Mouse (Mus musculus) CD4-positive, CD25-positive, alpha-beta regulatory T cell, adult 2 months (primary cell): Measurements from ENCODE around the gene Ttpal.

Experiments
- DNase-seq: peaks from one replicate; pipeline ENCODE4 v3.0.0-alpha.2; 2012; ENCODE audit warnings: low read depth, low spot score

Ttpal gene

DNA sequence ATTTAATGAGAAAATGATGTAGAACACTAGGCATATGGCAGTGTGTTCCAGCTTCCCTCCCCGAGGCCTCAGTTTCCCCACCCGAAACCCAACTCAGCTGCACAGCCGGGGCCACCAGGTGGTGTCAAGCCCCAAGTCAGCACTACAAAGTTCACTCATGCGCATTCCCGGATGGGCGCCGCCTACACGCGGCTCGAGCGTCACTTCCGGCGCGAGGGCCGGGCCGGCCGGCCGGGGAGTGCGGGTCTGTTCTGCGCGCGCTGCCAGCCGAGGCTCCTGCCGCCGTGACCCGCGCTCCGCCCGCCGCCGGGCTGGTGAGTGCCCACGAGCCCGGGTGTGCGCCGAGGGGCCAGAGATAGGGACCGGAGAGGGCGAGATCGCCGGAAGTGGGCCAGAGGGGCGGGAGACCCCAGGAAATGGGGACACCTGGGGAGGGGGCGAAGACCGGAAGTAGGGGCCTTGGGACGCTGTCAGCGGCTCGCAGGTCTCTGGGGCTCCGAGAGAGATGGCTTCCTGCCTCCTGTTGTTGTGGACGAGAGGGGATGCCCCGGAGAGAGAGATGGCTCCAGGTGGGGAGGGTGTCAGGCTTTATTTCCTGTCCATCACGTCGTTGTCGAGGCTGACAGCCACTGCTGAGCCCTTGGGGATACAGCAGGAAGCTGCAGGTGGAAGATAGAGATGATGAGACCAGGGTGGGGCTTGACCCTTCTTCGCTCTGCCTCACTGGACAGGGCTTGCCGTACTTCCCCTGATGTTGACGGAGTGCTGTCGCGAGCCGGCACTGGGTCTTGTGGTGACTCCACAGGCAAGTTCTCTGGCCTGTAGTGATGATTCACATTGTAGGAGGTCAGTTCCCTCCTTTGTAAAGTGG lies at the start of gene Ttpal:
Gene Ttpal (plus strand): TSS at position 214 of the 871 bp plus-strand sequence.
- DNase-seq: peak; percentile 95

DNA sequence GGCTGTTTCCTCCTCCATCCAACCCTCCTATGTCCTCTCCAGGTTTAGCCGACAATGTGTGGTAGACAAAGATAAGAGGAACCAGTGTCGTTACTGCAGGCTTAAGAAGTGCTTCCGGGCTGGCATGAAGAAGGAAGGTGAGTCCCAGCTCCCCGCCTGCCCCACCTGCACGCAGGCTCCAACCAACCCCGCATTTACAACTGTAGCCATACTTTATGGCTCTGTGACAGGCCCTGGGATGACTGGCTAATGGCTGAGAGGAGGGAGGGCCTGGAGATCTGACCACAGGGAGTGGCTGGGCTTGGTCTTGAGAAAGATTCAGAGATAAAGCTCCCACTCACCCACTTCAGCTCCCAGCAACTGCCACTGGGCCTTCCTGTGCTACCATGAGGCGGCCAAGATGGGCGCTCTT lies 49.6 kb upstream of the Ttpal start:
- no peak for DNase-seq

DNA sequence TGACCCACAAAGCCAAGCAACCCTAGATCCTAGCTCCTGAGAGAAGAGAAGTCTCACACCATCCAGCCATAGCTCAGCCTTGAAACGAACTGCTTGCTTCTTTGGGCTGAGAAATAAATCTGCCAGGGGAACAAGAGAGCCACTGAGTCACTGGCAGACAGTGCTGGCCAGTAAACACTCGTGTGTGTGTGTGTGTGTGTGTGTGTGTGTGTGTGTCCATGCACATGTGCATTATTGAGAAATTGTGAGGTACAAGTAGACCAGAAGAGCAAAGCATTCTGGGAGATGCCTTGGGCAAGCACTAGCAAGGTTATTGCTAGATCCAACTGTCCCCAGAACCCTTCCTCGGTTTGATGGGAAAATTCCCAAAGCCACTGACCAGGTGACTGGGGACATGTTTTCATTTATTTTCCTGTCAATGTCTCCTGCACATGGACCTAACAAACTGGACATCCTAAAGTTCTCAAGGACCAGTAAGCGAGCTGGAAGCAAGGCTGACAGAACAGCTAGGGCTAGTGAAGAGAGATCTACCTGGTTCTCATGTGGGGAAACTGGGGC lies 47.6 kb upstream of the Ttpal start:
- no peak for DNase-seq

DNA sequence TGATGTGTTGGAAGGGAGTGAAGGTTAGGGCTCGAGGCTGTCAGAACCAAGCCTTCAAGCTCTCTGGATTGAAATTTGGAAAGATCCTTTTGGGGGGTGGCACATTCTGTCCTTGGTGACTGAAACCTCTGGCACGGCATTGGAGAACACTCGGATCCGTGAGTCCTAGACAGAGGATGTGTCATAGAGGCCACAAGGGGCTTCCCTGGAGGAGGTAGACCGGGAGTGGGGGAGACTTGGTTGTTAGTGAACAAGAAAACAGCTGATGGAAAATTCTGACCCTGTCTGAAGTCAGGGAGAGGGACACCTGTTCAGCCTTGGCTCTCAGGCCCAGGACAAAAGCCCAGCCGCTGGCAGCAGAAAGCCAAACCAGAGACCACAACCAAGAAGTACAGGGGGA lies 47.1 kb upstream of the Ttpal start:
- no peak for DNase-seq

DNA sequence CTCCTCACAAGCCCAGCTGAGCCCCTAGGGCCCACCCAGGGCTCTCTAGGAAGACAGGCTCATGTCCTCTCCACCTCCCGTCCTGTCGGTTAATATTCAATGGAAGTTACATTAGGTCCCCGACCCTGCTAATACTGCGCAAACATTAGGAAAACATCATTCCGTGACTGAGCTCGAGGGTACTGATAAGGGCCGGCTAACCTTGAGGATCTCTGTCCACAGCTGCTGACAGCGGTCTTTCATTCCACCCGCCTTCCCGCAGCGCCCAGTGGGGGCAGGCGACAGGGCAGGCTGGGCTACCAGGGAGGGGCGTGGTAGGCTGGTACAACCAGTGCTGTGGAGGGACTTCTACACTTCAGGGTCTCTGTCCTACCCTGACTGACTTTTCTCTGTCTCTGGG lies 46.7 kb upstream of the Ttpal start:
- DNase-seq: no peak

DNA sequence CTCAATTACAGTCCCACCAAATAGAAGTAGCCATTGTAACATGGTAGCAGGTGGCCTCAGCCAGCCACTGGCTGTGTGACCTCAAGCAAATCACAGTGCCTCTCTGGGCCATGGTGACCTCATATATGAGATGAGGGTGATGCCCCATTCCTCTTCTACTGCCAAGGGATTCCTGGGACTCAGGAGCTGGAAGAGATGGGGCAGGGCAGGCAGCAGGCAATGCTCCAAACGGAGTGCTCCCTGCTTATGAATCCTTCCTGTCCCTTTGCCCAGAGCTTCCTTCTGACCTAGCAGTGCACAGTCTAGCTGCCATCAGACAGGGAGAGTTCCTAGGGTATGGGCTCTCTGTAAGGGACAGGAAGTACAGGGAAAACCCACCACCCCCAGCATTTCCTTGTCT lies 43.6 kb upstream of the Ttpal start:
- no peak for DNase-seq

DNA sequence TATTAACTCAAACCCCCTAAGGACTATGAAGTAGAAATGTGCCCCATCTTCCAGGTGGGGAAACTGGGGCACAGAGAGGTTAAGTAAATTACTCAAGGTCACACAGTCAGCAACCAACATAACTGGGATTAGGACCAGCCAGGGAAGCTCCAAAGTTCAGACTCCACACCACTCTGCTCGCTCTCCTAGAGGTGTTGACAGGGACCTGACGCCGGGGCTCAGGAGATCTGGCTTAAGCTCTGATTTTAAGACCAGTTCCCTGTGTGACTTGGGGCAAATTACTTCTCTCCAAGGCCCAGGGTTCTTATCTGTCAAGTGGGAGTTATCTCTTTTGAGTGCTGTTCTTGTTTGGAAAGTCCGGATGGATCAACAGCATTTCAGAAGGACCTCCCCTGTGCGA lies 42.9 kb upstream of the Ttpal start:
- no peak for DNase-seq

DNA sequence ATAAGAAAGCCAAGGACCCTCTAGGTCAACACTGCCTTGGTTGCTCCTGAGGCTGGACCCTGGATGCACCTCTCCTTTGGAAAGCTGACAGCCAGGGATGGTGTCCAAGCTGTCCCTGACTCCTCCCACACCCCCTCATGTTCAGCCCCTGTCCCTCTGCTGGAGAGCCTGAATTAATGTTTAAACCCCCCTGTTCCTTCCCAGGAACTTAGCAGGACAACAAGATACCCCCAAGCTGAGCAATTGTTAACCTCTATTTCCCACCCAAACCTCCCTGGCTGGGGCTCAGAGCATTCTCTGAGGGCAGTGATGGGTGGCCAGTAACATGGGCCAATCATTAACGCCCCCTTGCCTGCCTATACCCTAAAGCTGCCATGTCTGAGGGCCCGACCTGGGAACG lies 41.9 kb upstream of the Ttpal start:
- DNase-seq: no peak

DNA sequence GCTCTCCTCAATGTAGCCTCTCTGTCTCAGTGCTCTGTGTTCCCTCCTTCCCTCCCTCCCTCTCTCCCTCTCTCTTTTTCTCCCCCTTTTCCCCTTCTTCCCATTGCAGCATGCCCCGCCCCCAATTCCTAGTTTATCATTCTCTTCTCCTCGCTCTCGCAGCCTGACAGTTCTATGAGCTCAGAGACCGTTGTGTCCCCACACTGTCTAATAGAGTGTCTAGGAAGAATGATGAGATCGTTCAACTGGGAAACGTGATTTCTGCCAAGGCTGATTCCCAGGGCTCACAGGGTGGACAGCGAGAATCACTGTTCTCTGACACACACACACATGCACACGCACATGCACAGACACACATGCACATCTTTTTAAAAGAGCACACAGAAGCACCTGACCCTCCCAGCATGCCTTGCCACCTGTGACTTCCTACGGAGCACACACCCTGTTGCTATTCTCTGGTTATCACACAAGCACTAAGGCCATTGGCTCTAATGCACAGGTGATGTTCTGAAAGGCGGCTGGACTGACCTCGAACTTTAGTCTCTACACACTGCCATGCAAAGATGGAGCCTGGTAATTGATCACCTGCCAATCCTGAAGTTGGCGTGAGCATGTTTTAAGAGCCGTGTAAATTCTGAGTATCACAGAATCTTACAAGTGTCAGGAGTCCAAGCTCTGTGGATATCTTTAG lies 40.7 kb upstream of the Ttpal start:
- no peak for DNase-seq

DNA sequence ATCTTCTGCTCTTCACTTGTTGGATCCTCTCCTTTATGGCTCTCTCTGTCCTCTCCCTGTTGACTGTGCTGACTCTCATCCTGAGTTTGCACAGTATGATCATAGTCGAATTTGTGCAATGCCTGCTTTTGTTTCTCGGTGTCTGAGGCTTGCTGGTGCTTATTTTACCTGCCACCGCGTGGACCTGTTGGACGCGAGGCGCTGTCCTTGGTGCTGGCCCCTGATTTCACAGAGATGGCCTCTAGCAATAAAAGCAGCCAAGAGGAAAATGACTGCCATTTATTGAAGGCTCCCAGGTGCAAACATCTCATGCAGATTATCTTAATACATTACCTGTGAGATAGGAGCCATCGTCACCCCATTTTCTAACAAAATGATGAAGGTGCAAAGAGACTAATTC lies 37.5 kb upstream of the Ttpal start:
- no peak for DNase-seq

DNA sequence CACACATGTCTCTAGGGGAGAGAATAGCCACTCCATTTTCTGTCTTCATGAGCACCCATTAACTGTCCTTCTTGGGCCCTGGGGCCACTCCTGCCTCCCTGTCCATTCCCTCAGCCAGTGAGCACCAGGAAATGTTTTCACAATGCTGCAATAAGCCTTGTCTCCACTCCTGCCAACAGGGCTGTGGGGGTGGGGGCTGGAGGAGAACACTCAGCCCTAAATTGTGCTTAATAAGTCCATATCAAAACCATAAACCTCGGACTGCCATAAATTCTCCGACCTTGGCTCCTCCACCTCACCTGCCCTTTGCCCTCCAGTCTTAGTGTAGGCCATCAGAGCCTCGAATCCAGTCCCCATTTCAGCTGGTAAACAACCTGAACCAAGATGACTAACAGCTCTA lies 27.8 kb upstream of the Ttpal start:
- DNase-seq: no peak

DNA sequence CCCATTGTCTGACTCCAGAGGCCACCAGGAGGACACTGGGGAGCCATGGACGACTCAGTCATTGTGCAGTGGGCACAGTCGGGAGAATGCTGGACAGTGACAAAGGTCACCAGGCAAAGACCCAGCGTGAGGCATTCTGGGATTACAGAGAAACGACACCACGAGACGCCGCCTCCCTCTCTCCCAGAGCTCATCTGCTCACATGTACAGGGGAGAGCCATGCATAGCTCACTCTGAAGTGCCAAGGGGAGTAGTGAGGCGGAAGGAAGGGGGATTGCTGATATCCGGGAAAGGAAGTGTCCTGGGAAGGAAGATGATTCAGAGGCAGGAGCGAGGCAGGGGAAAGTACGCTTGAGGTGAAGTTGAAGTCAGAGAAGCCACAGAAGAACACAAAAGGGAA lies 26.9 kb upstream of the Ttpal start:
- DNase-seq: no peak

DNA sequence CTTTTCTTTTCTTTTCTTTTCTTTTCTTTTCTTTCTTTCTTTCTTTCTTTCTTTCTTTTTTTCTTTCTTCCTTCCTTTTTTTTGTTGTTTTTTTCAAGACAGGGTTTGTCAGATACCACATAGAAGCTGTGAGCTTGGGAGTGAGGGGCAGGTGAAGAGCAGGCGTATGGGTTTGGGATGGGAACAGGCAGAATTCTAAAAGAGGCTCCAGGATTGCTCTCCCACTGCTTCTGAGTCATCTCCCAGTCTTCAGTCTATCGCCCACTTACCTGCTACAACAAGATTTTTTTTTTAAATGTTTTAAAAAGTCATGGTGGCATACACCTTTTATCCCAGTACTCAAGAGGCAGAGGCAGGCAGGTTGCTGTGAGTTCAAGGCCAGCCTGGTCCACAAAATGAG lies 24.1 kb upstream of the Ttpal start:
- no peak for DNase-seq

DNA sequence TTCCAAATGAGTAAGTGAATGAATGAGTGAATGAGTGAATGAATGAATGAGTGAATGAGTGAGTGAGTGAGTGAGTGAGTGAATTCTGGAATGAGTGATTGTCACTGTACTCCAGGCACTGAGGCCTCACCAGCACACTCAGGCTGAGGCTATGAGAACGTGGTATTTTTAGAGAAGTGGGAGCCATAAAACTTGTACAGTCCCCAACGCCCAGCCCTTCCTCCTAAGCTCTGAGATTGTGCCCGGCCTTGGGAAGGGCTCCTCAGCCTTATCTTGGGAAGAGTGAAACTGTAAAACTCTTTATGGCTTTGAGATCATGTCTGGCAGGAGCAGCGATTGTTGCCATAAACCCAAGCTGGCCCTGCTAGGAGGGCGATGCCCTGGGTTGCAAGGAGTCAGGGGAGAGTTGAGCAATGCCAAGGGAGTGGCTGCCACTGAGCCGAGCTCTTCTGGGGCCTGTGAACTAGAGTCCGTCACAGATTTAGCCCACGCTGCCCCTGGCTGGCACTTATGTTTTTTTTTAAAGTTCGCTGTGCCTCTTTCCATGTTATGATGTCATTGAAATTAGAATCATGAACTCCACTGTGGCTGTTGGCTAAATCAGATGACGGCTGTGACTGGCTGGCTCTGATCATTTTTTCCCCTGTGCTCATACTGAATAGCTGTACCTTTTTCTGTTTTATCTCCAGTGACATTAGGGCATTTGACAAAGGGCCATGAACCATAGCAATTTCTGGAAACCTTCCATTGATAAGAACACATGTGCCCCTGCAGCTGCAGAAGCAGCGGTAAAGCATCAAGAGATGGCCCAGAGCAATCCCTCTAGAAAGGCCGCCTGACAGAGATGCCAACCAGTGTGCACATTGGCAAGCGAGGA lies 21.8 kb upstream of the Ttpal start:
- no peak for DNase-seq

DNA sequence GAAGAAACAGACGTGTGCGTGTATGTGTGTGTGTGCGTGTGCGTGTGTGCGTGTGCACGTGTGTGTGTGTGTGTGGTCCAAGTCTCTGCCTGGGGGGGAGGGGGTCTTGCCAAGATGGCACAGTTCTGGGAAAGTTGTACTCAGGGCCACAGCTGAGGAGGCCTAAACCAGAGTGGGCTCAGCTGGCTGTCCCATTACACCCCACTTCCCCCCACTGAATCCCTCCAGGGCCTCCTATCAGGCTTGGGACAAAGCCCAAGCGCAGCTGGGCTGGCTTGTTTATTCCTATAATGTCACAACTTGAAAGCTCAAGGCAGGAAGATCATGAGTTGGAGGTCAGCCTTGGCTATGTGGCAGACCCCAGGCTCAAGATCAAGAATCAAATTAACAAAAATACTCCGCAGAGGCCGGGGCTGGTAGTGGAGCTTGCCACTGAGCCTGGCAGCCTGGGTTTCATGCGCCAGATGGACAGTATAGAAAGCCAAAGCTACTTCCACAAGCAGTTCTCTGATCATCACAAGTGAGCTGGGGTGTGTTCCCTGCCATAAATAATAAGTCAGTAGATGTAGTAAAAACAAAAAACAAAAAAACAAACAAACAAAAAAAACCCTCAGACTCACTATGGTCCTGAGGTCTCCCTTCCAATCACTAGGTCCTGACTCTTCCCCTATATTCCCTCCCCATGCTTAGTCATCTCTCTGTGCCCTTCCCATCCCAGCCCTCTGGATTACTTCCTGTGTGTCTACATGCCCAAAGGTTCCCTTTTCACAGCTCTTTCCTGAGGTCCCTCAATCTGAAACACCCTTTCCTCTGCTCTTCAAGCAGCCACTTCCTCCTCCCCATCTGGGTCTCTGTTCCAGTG lies 18.7 kb upstream of the Ttpal start:
- no peak for DNase-seq

DNA sequence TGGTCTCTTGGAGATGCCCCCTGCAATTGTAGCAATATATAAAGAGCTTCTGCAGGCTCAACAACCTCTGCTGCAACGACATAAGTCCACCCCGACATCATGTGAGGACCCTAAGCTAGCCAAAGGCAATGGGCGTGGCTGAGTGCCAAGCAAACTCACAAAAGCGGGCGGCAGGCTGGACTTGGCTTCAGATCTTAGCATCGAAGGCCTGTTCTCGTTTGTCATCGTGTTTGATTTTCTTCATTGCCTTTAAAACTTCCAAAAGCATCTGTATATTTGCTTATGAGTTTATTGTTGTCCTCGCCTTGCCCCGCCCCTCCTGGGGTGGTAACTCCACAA lies 18.1 kb upstream of the Ttpal start:
- DNase-seq: no peak

DNA sequence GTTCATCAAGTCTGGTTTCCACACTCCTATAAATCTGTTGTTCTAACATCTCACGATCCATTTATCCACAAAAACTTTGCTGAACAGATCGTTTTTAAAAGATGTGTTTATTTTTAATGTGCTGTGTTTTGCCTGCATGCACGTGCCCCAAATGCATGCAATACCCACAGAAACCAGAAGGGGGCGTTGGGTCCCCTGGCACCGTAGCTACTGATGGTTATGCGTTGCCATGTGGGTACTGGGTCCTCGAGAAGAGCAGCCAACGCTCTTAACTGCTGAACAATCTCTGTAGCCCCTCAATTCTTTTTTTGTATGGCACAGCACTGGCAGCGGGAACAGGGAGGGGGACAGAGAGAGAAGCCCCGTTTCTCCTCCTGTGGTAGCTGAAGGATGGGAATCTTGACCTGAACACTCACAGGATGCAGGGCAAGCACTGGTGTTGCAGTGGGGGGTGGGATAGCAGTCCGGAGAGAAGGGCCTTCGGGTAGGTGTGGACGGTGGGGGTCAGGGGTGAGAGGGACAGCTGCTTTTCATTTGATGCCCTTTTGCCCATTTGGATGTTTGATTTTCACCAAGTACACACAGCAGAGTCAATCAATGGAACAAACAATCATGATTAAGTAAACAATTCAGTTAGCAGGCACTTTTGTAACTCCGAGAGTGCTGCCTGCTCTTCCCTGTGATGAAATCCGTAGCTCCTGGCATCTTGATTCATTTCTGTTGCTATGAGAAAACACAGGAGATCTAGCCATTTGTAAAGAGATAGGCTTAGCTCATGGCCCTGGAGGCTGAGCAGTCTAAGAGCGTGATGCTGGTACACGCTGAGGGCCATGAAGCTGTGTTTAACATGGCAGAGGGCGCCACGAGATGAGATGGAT lies 15.5 kb upstream of the Ttpal start:
- DNase-seq: peak; percentile 78

DNA sequence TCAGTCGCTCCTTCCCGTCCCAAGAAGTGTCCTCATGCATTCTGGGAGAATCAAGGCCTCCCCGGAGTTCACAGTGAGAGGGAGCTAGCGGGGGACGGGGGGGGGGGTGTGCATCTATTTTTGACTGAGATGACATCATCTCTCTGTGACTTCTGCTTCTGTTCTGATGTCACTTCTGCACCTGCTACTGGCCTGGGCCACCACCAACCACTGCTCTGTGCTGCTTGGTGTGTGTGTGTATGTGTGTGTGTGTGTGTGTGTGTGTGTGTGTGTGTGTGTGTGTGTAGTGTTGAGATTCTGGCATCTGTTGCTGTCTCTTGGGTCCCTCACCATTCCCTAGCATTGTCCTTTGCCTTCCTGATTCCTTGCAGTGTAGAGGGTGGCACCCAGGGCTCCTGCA lies 14.6 kb upstream of the Ttpal start:
- no peak for DNase-seq

DNA sequence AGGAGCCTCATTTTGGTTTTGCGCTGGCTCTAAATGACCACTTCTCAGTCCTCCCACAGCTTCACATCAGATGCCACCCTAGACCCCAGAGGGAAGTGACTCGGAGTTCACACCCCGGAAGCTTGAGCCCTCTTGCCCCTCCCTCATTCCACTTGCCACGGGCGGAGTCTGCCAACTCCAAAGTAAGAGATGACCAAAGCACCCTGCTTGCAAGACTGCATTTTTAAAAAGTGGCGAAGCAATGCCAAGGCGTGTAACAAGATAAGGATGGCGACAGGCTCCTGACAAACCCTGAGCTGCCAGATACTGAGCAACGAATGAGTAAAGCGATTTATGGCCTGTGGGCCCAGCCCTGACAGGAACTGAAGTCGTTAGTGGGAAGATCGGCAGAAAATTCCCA lies 11.9 kb upstream of the Ttpal start:
- DNase-seq: no peak

DNA sequence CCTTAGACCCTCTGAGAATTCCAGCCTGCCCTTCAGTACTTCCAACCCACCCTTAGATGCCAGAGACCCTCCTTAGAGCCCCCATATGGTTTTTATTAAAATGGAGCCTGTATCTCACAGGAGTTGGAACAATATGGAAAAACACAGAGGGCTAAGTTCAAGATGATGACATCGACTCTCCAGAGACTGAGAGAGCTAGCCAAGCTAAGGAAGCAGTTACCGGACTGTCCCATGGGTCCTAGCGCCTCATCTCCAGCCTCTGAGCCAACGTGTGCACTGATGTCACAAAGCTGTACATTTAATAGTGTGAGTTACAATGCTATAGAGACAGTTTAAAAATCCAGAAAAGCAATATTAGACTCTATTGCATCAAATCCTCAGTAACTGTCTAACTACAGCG lies 11.1 kb upstream of the Ttpal start:
- DNase-seq: no peak
